Mouse (Mus musculus) olfactory bulb, adult 2 months (tissue): Measurements from ENCODE around the gene Sptbn1.

ENCODE experiments used
- CTCF ChIP-seq: fragments of 200-500 bp; IDR thresholded peaks from 2 replicates; pipeline ENCODE4 v1.5.1; 2012; ENCODE audit warnings: low read depth, mild to moderate bottlenecking, low read length, moderate library complexity; ENCODE audit not compliant: insufficient read depth
- POLR2A ChIP-seq: fragments of 200-500 bp; IDR thresholded peaks from 2 replicates; pipeline ENCODE4 v1.6.1; 2012; ENCODE audit warnings: mild to moderate bottlenecking, low read depth, low read length, moderate library complexity; ENCODE audit not compliant: insufficient read depth

- TF ChIP-seq CTCF (no peak), POLR2A (no peak)
These were observed 35.9 kb downstream of the Sptbn1 start for GRCm38 (mm10) chr11:30232082-30232481.
